Mouse (Mus musculus): ENCODE data around the gene Naa16.

- TF ChIP-seq POLR2A (IDR thresholded peaks at IDR 0.05; ENCODE audit: insufficient read length, low read depth), result no peak
- no peak for TF ChIP-seq MYOG (IDR thresholded peaks at IDR 0.05; ENCODE audit: control insufficient read depth in 1 of 3, insufficient read depth in 1 of 3, insufficient read length in 2 of 3, low read depth in 2 of 3)
- TF ChIP-seq USF1 (IDR thresholded peaks at IDR 0.05; ENCODE audit: low read depth), result no peak
- TF ChIP-seq CEBPB (IDR thresholded peaks at IDR 0.05; ENCODE audit: insufficient read depth, poor library complexity, severe bottlenecking), result no peak
- no peak for TF ChIP-seq TCF12 (IDR thresholded peaks at IDR 0.05; ENCODE audit: insufficient read depth, poor library complexity, severe bottlenecking)
- no peak for TF ChIP-seq MAX (IDR thresholded peaks at IDR 0.05; ENCODE audit: low read depth)
- no peak for TF ChIP-seq POLR2AphosphoS2 (IDR thresholded peaks at IDR 0.05; ENCODE audit: insufficient read length, low read depth)
Observed at GRCm38 (mm10) chr14:79321152-79321551, 69.4 kb downstream of the Naa16 start.

All from myocyte (in vitro differentiated cells).